Mouse (Mus musculus): ENCODE results near the gene Med16. TPM values are rescaled to one million over a fixed set of nuclear protein-coding genes. Genes with fewer than 3 reads are reported as not detected.
A peak's percentile ranks its signal among the peaks of the same experiment; 100 is the strongest.
"Not testable (repeated sequence)": the region's sequence is repeated elsewhere in the genome, so short reads cannot be mapped to it uniquely, and the experiment has no call there.

Gene Med16
- total RNA-seq, 4 experiments from 2014 or later = 48.5 to 65.2 (median 53.3) TPM

DNA sequence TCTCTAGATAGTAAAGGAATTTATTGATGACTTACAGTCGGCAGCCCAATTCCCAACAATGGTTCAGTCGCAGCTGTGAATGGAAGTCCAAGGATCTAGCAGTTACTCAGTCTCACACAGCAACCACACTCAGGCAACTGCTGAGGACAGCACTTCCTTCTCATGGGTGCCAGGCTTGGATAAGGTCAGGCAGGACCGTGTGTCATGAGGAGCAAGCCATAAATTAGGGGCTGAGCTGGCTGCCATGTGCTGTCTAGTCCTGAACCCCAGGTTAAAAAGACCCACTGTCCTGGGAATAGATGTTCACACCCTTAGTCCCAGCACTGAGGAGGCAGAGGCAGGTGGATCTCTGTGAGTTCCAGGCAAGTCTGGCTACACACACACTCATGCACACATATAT, 23.8 kb downstream of the Med16 start:
- DNase-seq (ENCODE audit: low spot score) = not testable (repeated sequence)

DNA sequence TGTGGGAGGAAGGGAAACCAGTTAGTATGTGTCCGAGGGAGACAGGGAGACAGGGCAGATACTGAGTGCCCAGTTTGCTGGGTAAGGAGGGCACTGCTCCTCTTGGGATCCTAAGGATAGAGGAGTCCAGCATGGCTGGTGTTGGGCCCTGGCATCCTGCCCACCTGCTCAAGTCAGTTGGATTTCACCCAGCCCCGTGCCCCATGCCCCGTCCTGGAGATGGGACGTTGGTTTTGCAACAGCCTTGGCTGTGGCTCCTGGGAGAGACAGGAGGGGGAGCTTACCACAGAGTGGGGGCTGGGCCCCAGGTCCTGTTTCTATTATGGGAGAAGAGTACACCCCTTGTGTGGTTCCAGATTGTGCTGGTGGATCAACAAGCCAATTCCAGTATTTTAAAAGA, 24.3 kb downstream of the Med16 start:
- peak; percentile 60 for DNase-seq (ENCODE audit: low spot score)

DNA sequence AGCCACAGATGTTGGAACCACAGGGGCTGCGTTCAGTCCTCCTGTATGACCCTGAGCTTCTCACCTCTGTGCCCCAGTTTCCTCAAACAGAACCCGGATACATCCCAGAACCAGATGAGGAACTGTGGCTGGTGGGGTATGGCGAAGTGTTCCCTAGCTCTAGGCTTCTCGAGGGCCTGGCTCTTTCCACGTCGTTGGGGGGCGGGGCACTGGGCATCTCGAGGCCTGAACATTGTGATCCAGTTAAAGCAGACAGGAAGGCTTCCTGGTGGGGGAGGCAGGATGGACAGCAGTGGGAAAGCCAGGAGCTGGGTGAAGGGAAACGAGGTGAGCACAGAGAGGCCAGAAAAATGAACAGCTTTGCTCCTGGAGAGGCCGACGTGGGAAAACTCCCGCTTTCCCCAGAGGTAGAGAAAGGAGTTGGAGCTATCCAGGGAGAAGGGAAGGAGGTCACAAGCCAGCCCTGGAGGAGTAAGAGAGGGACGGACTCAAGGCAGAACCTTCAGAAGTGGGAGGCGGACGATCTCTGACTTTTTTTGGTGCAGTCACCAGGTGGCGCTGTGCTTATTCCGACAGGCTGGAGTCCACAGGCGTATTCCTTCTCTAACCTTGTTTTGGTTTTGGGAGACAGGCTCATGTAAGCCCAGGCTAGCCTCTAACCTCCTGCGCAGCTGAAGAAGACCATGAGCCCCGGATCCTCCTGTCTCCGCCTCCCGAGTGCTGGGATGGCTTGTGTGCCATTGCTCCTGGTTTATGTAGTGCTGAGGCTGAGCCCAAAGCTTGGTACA, 25.2 kb downstream of the Med16 start:
- peak; percentile 79 for DNase-seq (ENCODE audit: low spot score)

DNA sequence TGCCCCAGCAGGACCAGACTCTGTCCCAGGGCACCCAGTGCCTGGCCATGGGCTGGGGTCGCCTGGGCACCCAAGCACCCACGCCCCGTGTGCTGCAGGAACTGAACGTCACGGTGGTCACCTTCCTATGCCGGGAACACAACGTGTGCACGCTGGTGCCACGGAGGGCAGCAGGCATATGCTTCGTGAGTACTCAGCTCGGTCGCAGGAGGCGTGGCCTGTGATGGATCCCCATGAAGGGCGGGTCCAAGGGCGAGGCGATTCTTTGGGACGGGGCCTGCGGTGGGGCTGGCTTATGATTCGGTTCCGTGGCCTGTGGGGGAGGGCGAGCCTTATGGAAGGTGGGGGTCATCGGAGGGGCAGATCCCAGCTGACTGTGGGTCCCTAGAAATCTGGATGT, 26.7 kb downstream of the Med16 start:
- no peak for DNase-seq (ENCODE audit: low spot score)

GRCm38 (mm10) chr10:79880721-79881120, 28.0 kb downstream of the Med16 start:
- no peak for DNase-seq (ENCODE audit: low spot score)

GRCm38 (mm10) chr10:79879527-79879926, 29.2 kb downstream of the Med16 start:
- no peak for DNase-seq (ENCODE audit: low spot score)

DNA sequence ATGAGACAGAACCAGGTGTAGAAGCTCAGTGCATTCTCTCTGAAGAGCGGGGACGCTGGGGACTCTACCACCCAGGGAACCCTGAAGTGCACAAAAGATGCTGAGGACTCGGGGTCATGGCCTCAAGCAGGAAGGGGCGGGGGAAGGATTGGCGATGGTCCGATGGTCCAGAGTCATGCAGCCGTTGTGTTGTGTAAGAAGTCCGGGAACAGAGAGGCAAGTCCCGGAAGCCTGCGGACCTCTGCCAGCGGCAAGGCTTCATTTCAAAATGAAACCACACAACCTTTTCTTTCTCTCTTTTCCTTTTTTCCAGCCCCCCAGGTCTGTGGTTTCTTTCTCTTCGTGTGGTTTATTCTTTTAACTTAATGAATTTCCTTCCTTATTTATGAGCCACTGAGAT, 31.0 kb downstream of the Med16 start:
- DNase-seq (ENCODE audit: low spot score) = no peak

DNA sequence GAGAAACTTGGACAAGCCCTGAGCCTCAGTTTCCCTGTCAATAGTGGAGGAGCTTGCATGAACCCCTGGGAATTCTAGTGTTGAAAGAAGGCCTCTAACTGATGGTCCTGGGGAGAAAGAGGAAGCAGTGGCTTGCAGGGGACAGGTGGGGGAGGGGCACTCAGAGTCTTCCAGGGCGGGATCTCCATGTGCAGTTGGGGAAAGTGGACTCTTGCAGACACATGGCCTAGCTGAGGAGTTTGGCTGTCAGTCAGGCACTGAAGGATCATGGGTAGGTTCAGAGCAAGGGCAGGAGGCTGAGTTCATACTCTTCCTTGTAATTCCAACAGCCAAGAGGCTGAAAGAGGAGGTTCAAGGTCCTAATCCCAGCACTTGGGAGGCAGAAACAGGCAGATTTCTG, 31.5 kb downstream of the Med16 start:
- no peak for DNase-seq (ENCODE audit: low spot score)

DNA sequence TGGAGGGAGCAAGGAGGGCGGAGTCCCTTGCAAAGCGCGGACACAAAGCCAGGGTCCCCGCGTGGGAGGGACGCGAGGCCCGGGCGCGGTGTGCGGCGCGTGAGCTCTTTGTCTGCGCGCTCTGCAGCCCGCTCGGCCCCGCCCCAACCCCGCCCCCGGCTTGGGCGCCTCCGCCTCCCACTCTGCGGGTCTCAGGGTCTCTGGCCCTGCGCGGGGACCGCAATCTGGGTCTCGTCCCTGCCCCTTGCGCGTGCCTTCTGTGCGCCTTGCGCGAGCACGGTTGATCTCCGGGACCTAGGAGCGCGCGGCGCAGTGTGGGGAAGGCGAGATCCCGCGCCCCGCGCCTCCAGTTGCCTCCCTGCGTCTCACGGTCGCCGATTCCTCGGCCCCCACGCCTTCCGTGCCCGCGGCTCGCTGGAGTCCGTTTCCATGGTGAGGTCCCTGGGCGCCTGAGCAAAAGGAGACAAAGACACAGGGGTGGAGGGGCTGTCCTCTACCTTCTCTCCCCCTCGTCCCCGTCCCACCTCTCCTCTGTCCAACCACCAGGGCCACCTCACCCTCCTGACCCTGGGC, 34.3 kb downstream of the Med16 start, which contains the start of the genes Prtn3 and Plppr3:
Gene Prtn3, plus strand, starts transcription at position 187 of the 573 bp plus-strand sequence.
Gene Plppr3, minus strand, starts transcription at position 345 of the 573 bp plus-strand sequence.
- DNase-seq (ENCODE audit: low spot score) = no peak

- DNase-seq (ENCODE audit: low spot score) = no peak
Observed at GRCm38 (mm10) chr10:79873715-79874289, 34.9 kb downstream of the Med16 start.

DNA sequence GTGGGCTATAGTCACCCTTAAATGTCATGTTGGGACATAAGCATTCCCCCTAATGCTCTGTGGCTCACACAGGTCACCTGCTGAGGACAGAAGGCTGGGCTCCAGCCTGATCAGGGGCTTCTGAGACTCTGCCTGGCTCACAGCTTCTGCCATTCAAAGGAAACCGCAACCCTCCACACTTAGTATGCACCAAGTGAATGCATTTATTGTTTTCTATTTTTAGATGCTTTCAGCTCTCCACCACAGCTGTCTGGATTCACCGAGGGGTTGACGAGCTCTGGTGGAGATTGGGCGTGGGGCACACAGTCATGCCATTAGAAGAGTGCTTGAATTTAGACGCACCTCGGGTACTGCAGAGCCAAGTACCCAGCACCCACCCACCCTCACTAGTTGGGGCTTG, 35.4 kb downstream of the Med16 start:
- no peak for DNase-seq (ENCODE audit: low spot score)

DNA sequence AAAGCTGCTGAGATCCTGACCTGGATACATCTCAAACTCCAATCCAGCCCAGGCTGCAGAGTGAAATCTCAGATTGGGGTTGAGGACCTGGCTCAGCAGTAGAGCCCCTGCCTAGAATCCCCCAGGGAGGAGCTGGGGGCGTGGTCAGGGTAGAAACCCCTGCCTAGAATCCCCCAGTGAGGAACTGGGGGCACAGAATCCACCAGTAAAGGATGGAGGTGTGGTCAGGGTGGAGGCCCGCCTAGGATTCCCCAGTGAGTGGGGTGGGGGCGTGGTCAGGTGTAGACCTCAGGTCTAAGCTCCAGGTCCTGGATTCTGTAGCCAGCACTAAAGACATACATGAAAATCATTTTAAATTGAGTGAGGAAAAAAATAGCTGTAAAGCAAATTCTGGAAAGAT, 35.9 kb downstream of the Med16 start:
- DNase-seq (ENCODE audit: low spot score) = no peak

DNA sequence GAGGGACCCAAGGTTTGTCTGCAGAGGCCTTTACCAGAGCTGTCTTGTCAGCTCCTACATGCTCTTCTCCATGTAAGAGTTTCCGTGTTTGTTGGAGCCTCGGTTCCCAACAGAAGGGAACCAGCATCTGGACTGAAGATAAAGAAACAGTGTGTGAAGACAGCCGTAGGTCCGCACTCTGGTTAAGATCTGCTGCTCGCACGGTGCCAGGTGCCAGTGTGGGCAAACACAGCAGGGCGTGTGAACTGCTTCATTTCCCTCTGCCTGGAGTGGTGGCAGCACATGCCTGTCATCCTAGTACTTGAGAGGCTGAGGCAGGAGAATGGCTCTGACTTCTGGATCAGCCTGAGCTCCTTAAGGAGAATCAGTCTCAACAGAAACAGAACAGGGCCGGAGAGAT, 36.9 kb downstream of the Med16 start:
- DNase-seq (ENCODE audit: low spot score) = no peak

DNA sequence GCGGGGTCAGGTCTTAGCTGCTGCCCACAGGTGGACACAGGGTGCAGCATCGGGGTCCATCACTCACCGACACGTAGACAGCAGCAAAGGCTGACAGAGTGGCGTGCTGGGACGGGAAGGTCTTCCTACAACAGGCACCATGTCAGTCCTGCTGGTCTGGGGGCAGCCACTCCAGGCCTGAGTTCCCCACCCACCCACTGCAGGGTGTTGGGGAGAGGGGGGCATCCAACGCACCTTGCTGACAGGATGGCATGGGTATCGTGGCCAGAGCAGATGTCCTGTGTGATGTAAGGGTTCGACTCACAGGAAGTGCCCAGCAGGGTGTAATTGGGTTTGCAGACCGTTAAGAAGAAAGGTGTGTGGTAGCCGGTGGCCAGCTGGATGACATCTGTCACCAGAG, 42.1 kb downstream of the Med16 start:
- DNase-seq (ENCODE audit: low spot score) = no peak

GRCm38 (mm10) chr10:79865801-79866295, 42.9 kb downstream of the Med16 start:
- DNase-seq (ENCODE audit: low spot score) = no peak

DNA sequence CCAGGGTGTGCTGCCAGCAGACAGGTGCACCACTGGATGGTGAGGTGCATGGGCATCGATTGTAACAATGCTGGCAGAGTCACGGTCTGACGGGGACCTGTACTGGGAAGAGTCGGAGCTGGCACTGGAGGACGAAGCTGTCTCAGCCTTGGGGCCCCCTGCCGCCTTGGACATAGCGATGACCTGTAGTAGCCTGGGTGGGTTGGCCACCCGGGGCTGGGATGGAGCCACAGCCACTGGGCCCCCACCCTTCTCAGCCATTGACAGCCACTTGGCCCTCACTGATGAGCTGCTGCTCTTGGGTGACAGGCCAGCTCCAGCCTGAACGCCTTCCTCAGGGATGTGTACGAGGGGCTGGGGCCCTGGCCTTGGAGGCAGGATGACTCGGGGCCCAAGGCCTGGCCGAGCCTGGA, 43.5 kb downstream of the Med16 start:
- no peak for DNase-seq (ENCODE audit: low spot score)

DNA sequence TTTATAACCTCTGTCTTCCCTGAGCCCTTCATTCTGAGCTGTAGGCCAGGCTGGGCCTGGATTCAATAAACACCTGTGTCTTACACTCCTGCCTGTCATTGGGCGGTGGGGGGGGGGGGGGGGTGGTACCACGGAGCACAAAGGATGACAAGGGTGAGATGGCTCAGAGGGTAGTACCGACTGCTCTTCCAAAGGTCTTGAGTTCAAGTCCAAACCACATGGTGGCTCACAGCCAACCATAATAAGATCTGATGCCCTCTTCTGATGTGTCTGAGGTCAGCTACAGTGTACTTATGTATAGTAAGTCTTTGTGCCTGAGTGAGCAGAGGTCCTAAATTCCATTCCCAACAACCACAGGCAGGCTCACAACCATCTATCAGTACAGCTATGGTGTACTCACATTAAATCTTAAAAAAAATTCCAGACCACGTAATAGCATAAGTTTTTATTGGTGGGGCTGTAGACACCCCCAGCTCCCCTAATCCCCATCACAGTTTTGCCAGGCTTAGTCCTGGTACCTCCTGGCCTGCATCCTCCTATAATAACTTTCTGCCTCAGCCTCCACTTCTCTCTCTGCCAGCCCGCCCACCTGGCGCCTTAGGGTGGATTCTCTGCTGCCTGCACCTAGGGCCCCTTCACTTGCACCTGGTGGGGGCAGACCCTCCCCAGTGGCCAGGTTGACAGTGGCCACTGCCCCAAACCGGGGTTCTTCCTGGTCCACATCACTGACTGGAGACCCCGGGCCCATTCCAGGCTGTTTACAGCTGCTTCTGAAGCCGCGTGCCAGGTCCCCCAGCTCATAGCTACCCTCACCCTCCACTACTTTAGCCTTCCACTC, 44.2 kb downstream of the Med16 start:
- no peak for DNase-seq (ENCODE audit: low spot score)

DNA sequence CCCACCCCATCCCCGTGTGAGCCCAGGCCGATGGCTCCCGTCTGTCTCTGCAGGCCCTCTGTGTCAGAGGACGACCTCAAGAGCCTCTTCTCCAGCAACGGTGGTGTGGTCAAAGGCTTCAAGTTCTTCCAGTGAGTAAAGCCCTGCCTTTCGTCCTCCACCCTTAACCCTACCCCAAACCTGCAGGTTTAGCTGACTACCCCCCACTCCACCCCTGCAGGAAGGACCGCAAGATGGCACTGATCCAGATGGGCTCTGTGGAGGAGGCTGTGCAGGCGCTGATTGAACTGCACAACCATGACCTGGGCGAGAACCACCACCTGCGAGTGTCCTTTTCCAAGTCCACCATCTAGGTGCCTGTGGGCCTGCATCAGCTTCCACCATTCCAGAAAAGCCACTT, 45.8 kb downstream of the Med16 start:
- no peak for DNase-seq (ENCODE audit: low spot score)

- DNase-seq (ENCODE audit: low spot score) = no peak
Observed at GRCm38 (mm10) chr10:79862049-79862788, 46.5 kb downstream of the Med16 start.

GRCm38 (mm10) chr10:79861230-79862048, 47.3 kb downstream of the Med16 start:
- DNase-seq (ENCODE audit: low spot score) = no peak
